Mouse (Mus musculus) CH12.LX (cell line): ENCODE data around the gene Zcchc9. TPM values are rescaled to one million over a fixed set of nuclear protein-coding genes. Genes with fewer than 3 reads are reported as not detected.

Experiments used
- DNase-seq: peaks from one replicate; pipeline ENCODE4 v3.0.0-alpha.2; 2013; ENCODE audit errors: extremely low read depth
- H3K27ac ChIP-seq: 2 replicates; pipeline ENCODE4 v1.5.1; 2012; ENCODE audit warnings: low read depth, mild to moderate bottlenecking, control low read depth, moderate library complexity; ENCODE audit not compliant: insufficient read depth
- H3K27me3 ChIP-seq: replicated peaks from 2 replicates; pipeline ENCODE3; 2012; ENCODE audit warnings: inconsistent platforms
- H3K36me3 ChIP-seq, 2 experiments: replicated peaks in 1 of 2; 2 replicates each; pipeline versions ENCODE3 to v1.6.1; 2012; ENCODE audit warnings: inconsistent platforms in 1 of 2, low read length in 1 of 2, mild to moderate bottlenecking in 1 of 2, mixed read lengths in 1 of 2, moderate library complexity in 1 of 2; ENCODE audit not compliant: control insufficient read depth in 1 of 2, insufficient read depth in 1 of 2
- H3K4me1 ChIP-seq, 2 experiments: 2 replicates each; pipeline ENCODE4 v1.6.1; 2012; ENCODE audit warnings: inconsistent platforms in 1 of 2, moderate library complexity in 1 of 2; ENCODE audit not compliant: insufficient read depth in 2 of 2, control insufficient read depth in 1 of 2
- H3K4me2 ChIP-seq: 2 replicates; pipeline ENCODE4 v1.6.1; 2012; ENCODE audit warnings: low read depth, mild to moderate bottlenecking, control low read depth; ENCODE audit not compliant: poor library complexity, insufficient read depth, severe bottlenecking
- H3K4me3 ChIP-seq, 3 experiments: fragments of 150-350 bp in 1 of 3; sonication (generic) in 1 of 3; replicated peaks in 1 of 3; 2 replicates each; pipeline versions ENCODE3 to v1.5.1; 2011 to 2012; ENCODE audit warnings: low read depth in 2 of 3, low read length in 2 of 3, mild to moderate bottlenecking in 2 of 3, moderate library complexity in 2 of 3, control low read depth in 1 of 3, improper control_type of control experiment in 1 of 3, inconsistent platforms in 1 of 3, mixed read lengths in 1 of 3; ENCODE audit not compliant: poor library complexity in 1 of 3
- H3K79me2 ChIP-seq: replicated peaks from 2 replicates; pipeline ENCODE4 v1.6.1; 2012; ENCODE audit warnings: mild to moderate bottlenecking, moderate library complexity; ENCODE audit not compliant: control insufficient read depth, poor library complexity, insufficient read depth, severe bottlenecking; ENCODE audit errors: extremely low read depth
- H3K9ac ChIP-seq: 2 replicates; pipeline ENCODE4 v1.6.1; 2012; ENCODE audit warnings: low read depth, mild to moderate bottlenecking, control low read depth, moderate library complexity; ENCODE audit not compliant: insufficient read depth
- H3K9me3 ChIP-seq: replicated peaks from 2 replicates; pipeline ENCODE3; 2012; ENCODE audit warnings: low read length, inconsistent platforms, mixed read lengths
- CHD1 ChIP-seq: IDR thresholded peaks from 2 replicates; pipeline ENCODE4 v1.6.1; 2012; ENCODE audit warnings: low read depth, low read length, improper control_type of control experiment, inconsistent platforms
- EP300 ChIP-seq: IDR thresholded peaks from 2 replicates; pipeline ENCODE4 v1.6.1; 2011; ENCODE audit warnings: low read length, improper control_type of control experiment
- ETS1 ChIP-seq: conservative IDR thresholded peaks from 2 replicates; pipeline ENCODE4 v1.6.1; 2012; ENCODE audit warnings: low read depth, mild to moderate bottlenecking, inconsistent platforms, low read length, improper control_type of control experiment, moderate library complexity
- GABPA ChIP-seq: IDR thresholded peaks from 2 replicates; pipeline ENCODE4 v1.6.1; 2012; ENCODE audit warnings: low read depth, low read length, improper control_type of control experiment, inconsistent platforms; ENCODE audit not compliant: insufficient replicate concordance
- IRF4 ChIP-seq: IDR thresholded peaks from 2 replicates; pipeline ENCODE4 v1.6.1; 2014; ENCODE audit warnings: low read depth, mild to moderate bottlenecking, inconsistent platforms, low read length, improper control_type of control experiment
- MXI1 ChIP-seq: IDR thresholded peaks from 2 replicates; pipeline ENCODE4 v1.6.1; 2011; ENCODE audit warnings: mild to moderate bottlenecking, low read depth, low read length, improper control_type of control experiment
- PAX5 ChIP-seq: IDR thresholded peaks from 2 replicates; pipeline ENCODE4 v1.6.1; 2012; ENCODE audit warnings: low read length, inconsistent platforms, mixed read lengths
- UBTF ChIP-seq: IDR thresholded peaks from 2 replicates; pipeline ENCODE4 v1.6.1; 2012; ENCODE audit warnings: low read depth, mild to moderate bottlenecking, inconsistent platforms, low read length, improper control_type of control experiment, moderate library complexity
- ZC3H11A ChIP-seq: IDR thresholded peaks from 2 replicates; pipeline ENCODE4 v1.6.1; 2012; ENCODE audit warnings: low read depth, mild to moderate bottlenecking, inconsistent platforms, low read length, improper control_type of control experiment
- ZMIZ1 ChIP-seq: IDR thresholded peaks from 2 replicates; pipeline ENCODE4 v1.6.1; 2012; ENCODE audit warnings: low read depth, mild to moderate bottlenecking, inconsistent platforms, low read length, improper control_type of control experiment
- dilution Hi-C: fragments of 300-500 bp; cut with MboI; formaldehyde crosslinking; loops from 2 replicates; pipeline ENCODE4 v1.14.3; 2020; ENCODE audit warnings: low sequenced_read_pairs; ENCODE audit not compliant: extremely low pct_unique_long_range_greater_than_20kb, extremely low pct_ligation_motif_present
- in situ Hi-C: fragments of 300-500 bp; cut with MboI; formaldehyde crosslinking; loops from 3 replicates; pipeline ENCODE4 v1.14.3; 2019; ENCODE audit warnings: low sequenced_read_pairs, low pct_ligation_motif_present, low pct_unique_long_range_greater_than_20kb, mixed read lengths
- polyA plus RNA-seq: library from polyadenylated mRNA; unstranded; fragments of >175 nt; gene quantifications from 2 replicates; pipeline ENCODE4 v1.2.1, GENCODE M21; 2012; ENCODE audit warnings: low read depth; ENCODE audit not compliant: insufficient read length
- total RNA-seq, 2 experiments: library from RNA; depleted of rRNA; stranded (reverse); fragments of 300-350 nt in 1 of 2; fragments of >200 nt in 1 of 2; gene quantifications; 2 replicates each; pipeline ENCODE4 v1.2.3; 2012 to 2014

Zcchc9 gene
- total and polyA plus RNA-seq, 3 experiments, result 41.6 to 89.1 (median 47.9) TPM

DNA sequence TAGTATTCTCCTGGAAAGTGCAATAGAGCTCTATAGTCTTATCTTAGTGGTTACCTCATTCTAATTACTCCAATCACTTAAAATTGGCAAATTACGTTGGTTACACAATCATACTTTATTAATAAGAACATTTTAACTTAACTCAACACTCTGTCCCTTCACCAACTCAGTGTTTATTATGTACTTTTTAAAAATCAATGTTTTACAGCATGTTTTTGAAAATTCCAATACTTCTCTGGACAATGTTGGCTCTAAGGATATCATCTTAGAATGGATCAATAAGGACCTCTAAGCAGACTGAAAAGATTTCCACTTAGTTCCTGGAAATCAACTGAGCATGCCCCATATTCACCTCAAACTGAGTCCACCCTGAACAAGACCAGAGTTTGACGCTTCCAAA, 59.1 kb downstream of the Zcchc9 start:
- Histone ChIP-seq H3K4me1 (peaks cover under 1 to 7% of the 10 kb centered on the region in 2 experiments; a peak in 3 of 4 replicates), H3K9ac (no peak overlapping the region), H3K79me2 (no peaks in the 10 kb centered on the region), H3K27ac (no peak overlapping the region), H3K4me2 (no peak overlapping the region), H3K36me3 (no peaks in the 10 kb centered on the region), H3K27me3 (no peaks in the 10 kb centered on the region), H3K4me3 (no peak overlapping the region), H3K9me3 (no peaks in the 10 kb centered on the region)
- DNase-seq, result no peak
- dilution Hi-C loops, result no loop called here
- in situ Hi-C loops, result no loop called here
- TF ChIP-seq PAX5, result no peak
- TF ChIP-seq ETS1, result no peak
- no peak for TF ChIP-seq MXI1
- no peak for TF ChIP-seq IRF4
- no peak for TF ChIP-seq ZC3H11A
- no peak for TF ChIP-seq GABPA
- TF ChIP-seq EP300, result no peak
- no peak for TF ChIP-seq CHD1
- TF ChIP-seq UBTF, result no peak
- TF ChIP-seq ZMIZ1, result no peak

Other genes with a start within 250 kb of the Zcchc9 start
- gene Acot12, start 66.2 kb downstream of the Zcchc9 start, total RNA-seq (2012; rRNA removed), result 0.55 and 0.97 TPM in 2 replicates
- gene Acot12, start 66.2 kb downstream of the Zcchc9 start, total RNA-seq (2014; rRNA removed), result 0.90 and 1.6 TPM in 2 replicates
- 0.83 and 0.96 TPM in 2 replicates for gene Acot12, start 66.2 kb downstream of the Zcchc9 start, polyA plus RNA-seq
- not detected in 2 replicates for gene Ckmt2, start 69.2 kb upstream of the Zcchc9 start, total RNA-seq (2012; rRNA removed)
- not detected in 2 replicates for gene Ckmt2, start 69.2 kb upstream of the Zcchc9 start, total RNA-seq (2014; rRNA removed)
- not detected in 2 replicates for gene Ckmt2, start 69.2 kb upstream of the Zcchc9 start, polyA plus RNA-seq